Comparison of ENCODE assay signal across 18 mouse cellular contexts in genomic region chr11:115454822-115455221, GRCm38 (mm10). TPM values are rescaled to one million over a fixed set of nuclear protein-coding genes. Genes with fewer than 3 reads are reported as not detected.
A peak's percentile ranks its signal among the peaks of the same experiment; 100 is the strongest.
DNase-seq lines count a peak whose midpoint lies in the region; ATAC-seq and TF ChIP-seq lines count a peak whose summit lies in the region.
"Not testable (repeated sequence)": the region's sequence is repeated elsewhere in the genome, so short reads cannot be mapped to it uniquely, and the experiment has no call there.
"Had no signal": no experiment of that assay in that cellular context is flagged by ENCODE, and none has a peak within 500 bp of the region (broad histone marks: within the 10 kb centered on the region; RNA-seq: fewer than 3 reads in every experiment).

No protein-coding gene starts in this region.

- not testable (repeated sequence) for H3K36me3 ChIP-seq in ES-Bruce4 (ENCODE audit: control insufficient read depth, insufficient read depth, low read length, poor library complexity, severe bottlenecking); ES-E14 (ENCODE audit: control insufficient read depth, insufficient read depth, low read length, poor library complexity, severe bottlenecking); kidney, adult 2 months (ENCODE audit: control insufficient read depth, insufficient read depth, low read length); liver, embryonic 14.5 days (replicated peaks; ENCODE audit: control insufficient read depth, insufficient read depth, low read depth); stomach, postnatal 0 days (ENCODE audit: control insufficient read depth, insufficient read depth, low read length)

- TF ChIP-seq CTCF in ES-Bruce4 (IDR thresholded peaks at IDR 0.05; ENCODE audit: low read depth, low read length), result peak; percentile 21
- TF ChIP-seq CTCF in kidney, adult 2 months (conservative IDR thresholded peaks at IDR 0.05; ENCODE audit: insufficient read depth, insufficient read length, low read depth, low read length), result 0 out of 2 replicates have a peak, but pooled peaks have one; percentile 6
- TF ChIP-seq CTCF in liver, embryonic 14.5 days (IDR thresholded peaks at IDR 0.05; ENCODE audit: low read depth), result peak; percentile 28; the same call in 1 of the 2 replicates
- TF ChIP-seq CTCF in stomach, postnatal 0 days (IDR thresholded peaks at IDR 0.05; ENCODE audit: low read depth), result 0 out of 2 replicates have a peak, but pooled peaks have one; percentile 7

- H3K27ac ChIP-seq in ES-Bruce4 (ENCODE audit: insufficient read depth, low read length); ES-E14 (ENCODE audit: insufficient read depth, low read depth, low read length, poor library complexity, severe bottlenecking); kidney, adult 2 months (ENCODE audit: insufficient read depth, low read depth, low read length); liver, embryonic 14.5 days; stomach, postnatal 0 days (replicated peaks): not testable (repeated sequence)

- 90% methylated on average over 6 of the region's 6 CpGs for WGBS in kidney, adult 2 months
- 65% methylated on average over 6 of the region's 6 CpGs for WGBS in liver, embryonic 14.5 days (ENCODE audit: insufficient replicate concordance)
- 88% methylated on average over 6 of the region's 6 CpGs for whole genome bisulfite sequencing in stomach, postnatal 0 days

- H3K27me3 ChIP-seq in ES-Bruce4 (ENCODE audit: control insufficient read depth, insufficient read depth, low read length, poor library complexity, severe bottlenecking); kidney, adult 2 months (replicated peaks; ENCODE audit: control insufficient read depth, insufficient read depth, low read length); liver, embryonic 14.5 days (ENCODE audit: control insufficient read depth, insufficient read depth, low read length); stomach, postnatal 0 days (ENCODE audit: control insufficient read depth, insufficient read depth, low read length): not testable (repeated sequence)

- in situ Hi-C loops in ES-E14 (cut with MboI; ENCODE audit: low sequenced_read_pairs in 2 of 2, unreplicated experiment in 2 of 2), result not testable (repeated sequence)

- H3K4me3 ChIP-seq in ES-Bruce4 (ENCODE audit: low read depth, low read length); ES-E14 (ENCODE audit: insufficient read depth in 1 of 2, low read depth in 1 of 2, low read length in 2 of 2, poor library complexity in 1 of 2, severe bottlenecking in 1 of 2); kidney, adult 2 months (ENCODE audit: insufficient read depth, low read depth, low read length); liver, embryonic 14.5 days (ENCODE audit: insufficient read depth in 1 of 2, low read depth in 2 of 2, low read length in 2 of 2); stomach, postnatal 0 days (ENCODE audit: low read depth, low read length): not testable (repeated sequence)

- DNase-seq in CD4-positive, CD25-positive, alpha-beta regulatory T cell, adult 2 months (ENCODE audit: low read depth, low spot score), result peak; percentile 29
- not testable (repeated sequence) for DNase-seq in ES-E14 (ENCODE audit: low read depth, low spot score); kidney, adult 2 months; liver, embryonic 14.5 days (ENCODE audit: low read depth in 3 of 3, low spot score in 3 of 3); stomach, postnatal 0 days (ENCODE audit: low spot score)
- peak; percentile 76 for DNase-seq in R1 (ENCODE audit: low read depth, low spot score)
- peak; percentile 49 for DNase-seq in heart, adult 11 months

- not testable (repeated sequence) for H3K4me2 ChIP-seq in liver, embryonic 14.5 days (ENCODE audit: low read depth); stomach, postnatal 0 days (replicated peaks; ENCODE audit: low read depth)

- not testable (repeated sequence) for TF ChIP-seq POLR2A in ES-Bruce4 (IDR thresholded peaks at IDR 0.05; ENCODE audit: insufficient read depth, low read length); kidney, adult 2 months (IDR thresholded peaks at IDR 0.05; ENCODE audit: low read depth, low read length)

- not testable (repeated sequence) for H3K4me1 ChIP-seq in ES-Bruce4 (ENCODE audit: control insufficient read depth, insufficient read depth, low read length); ES-E14 (ENCODE audit: control insufficient read depth in 2 of 2, insufficient read depth in 2 of 2, low read length in 2 of 2, poor library complexity in 1 of 2); liver, embryonic 14.5 days (replicated peaks; ENCODE audit: control insufficient read depth in 2 of 2, insufficient read depth in 2 of 2, low read length in 1 of 2); stomach, postnatal 0 days (replicated peaks; ENCODE audit: control insufficient read depth, insufficient read depth)
- peaks cover 19% of the 10 kb centered on the region for H3K4me1 ChIP-seq in kidney, adult 2 months (ENCODE audit: control insufficient read depth, insufficient read depth, low read length)

- not testable (repeated sequence) for TF ChIP-seq EP300 in ES-Bruce4 (IDR thresholded peaks at IDR 0.05; ENCODE audit: insufficient read depth, low read depth, low read length); liver, embryonic 14.5 days (IDR thresholded peaks at IDR 0.05; ENCODE audit: low read depth); stomach, postnatal 0 days (optimal IDR thresholded peaks at IDR 0.05)

- not testable (repeated sequence) for ATAC-seq in liver, embryonic 14.5 days (ENCODE audit: insufficient read depth); stomach, postnatal 0 days (ENCODE audit: low FRiP score, low TSS enrichment)

- H3K9me3 ChIP-seq in ES-Bruce4 (replicated peaks; ENCODE audit: control insufficient read depth, insufficient read depth, low read length, poor library complexity, severe bottlenecking); ES-E14 (ENCODE audit: control insufficient read depth, insufficient read depth, low read depth, low read length); liver, embryonic 14.5 days (ENCODE audit: control insufficient read depth, low read length); stomach, postnatal 0 days (ENCODE audit: control insufficient read depth, low read length): not testable (repeated sequence)

- H3K9ac ChIP-seq in ES-Bruce4 (ENCODE audit: low read depth, poor library complexity, severe bottlenecking); ES-E14 (ENCODE audit: insufficient read depth, low read depth, low read length, poor library complexity, severe bottlenecking); liver, embryonic 14.5 days (replicated peaks); stomach, postnatal 0 days (ENCODE audit: low read length): not testable (repeated sequence)

TF ChIP-seq in ES-E14, 5 proteins besides CTCF, POLR2A, EP300 and RAD21:
- 0 out of 2 replicates have a peak, but pooled peaks have one; percentile 7 for TF ChIP-seq ZNF384 (IDR thresholded peaks at IDR 0.05; ENCODE audit: low read depth, low read length)

RNA-seq across cellular contexts. Expression of gene Slc16a5, which starts 7.5 kb away (rescaled TPM):
- polyA plus RNA-seq in ES-Bruce4 (2011; ENCODE audit: insufficient read depth, insufficient read length, low read depth, missing spikeins), result not detected in 2 replicates
- total RNA-seq in ES-E14 (2012; rRNA removed), result 1.1 and 1.6 TPM in 2 replicates
- polyA plus RNA-seq in kidney, adult 2 months (2012; rRNA removed), result 31.1 and 42.8 TPM in 2 replicates
- polyA plus RNA-seq in liver, embryonic 14.5 days (2012; rRNA removed), result 0.02 TPM in 2 replicates
- 0.05 TPM in 1 of 2 replicates, not detected in the other for polyA plus RNA-seq in liver, embryonic 14.5 days (2014; fragmentation: Nextera tagmentation; extraction: Ambion mirVana)
- 14.4 and 17.3 TPM in 2 replicates for polyA plus RNA-seq in stomach, postnatal 0 days (2015; fragmentation: Nextera tagmentation; extraction: Ambion mirVana)
- total RNA-seq: adrenal gland, adult 18-20 months; forebrain, postnatal 0 days had no signal
- polyA plus RNA-seq: cortical plate, adult 2 months; forebrain, embryonic 13.5 days; forebrain, embryonic 15.5 days had no signal

RNA-seq across cellular contexts. Expression of gene Trim80, which starts 14.5 kb away (rescaled TPM):
- not detected in 2 replicates for polyA plus RNA-seq in ES-Bruce4 (2011; ENCODE audit: insufficient read depth, insufficient read length, low read depth, missing spikeins)
- 0.31 and 0.58 TPM in 2 replicates for total RNA-seq in ES-E14 (2012; rRNA removed)
- 0.28 and 0.37 TPM in 2 replicates for polyA plus RNA-seq in kidney, adult 2 months (2012; rRNA removed)
- polyA plus RNA-seq in liver, embryonic 14.5 days (2012; rRNA removed), result 0.07 and 0.10 TPM in 2 replicates
- polyA plus RNA-seq in liver, embryonic 14.5 days (2014; fragmentation: Nextera tagmentation; extraction: Ambion mirVana), result 0.06 and 0.13 TPM in 2 replicates
- polyA plus RNA-seq in stomach, postnatal 0 days (2015; fragmentation: Nextera tagmentation; extraction: Ambion mirVana), result 0.10 and 0.13 TPM in 2 replicates
- total RNA-seq: adrenal gland, adult 8-10 months; adrenal gland, postnatal 14 days; forebrain, postnatal 0 days had no signal
- polyA plus RNA-seq: activated CD4-positive, CD25-positive, alpha-beta regulatory T cell, adult 4 months; cortical plate, adult 2 months; embryonic facial prominence, embryonic 12.5 days; forebrain, embryonic 13.5 days; forebrain, embryonic 15.5 days; forebrain, postnatal 0 days; Patski had no signal

RNA-seq across cellular contexts. Expression of gene Armc7, which starts 20.6 kb away (rescaled TPM):
- polyA plus RNA-seq in ES-Bruce4 (2011; ENCODE audit: insufficient read depth, insufficient read length, low read depth, missing spikeins), result 3.0 and 3.6 TPM in 2 replicates
- total RNA-seq in ES-E14 (2012; rRNA removed), result 4.8 and 5.0 TPM in 2 replicates
- polyA plus RNA-seq in kidney, adult 2 months (2012; rRNA removed), result 6.8 and 7.3 TPM in 2 replicates
- 2.1 and 2.2 TPM in 2 replicates for polyA plus RNA-seq in liver, embryonic 14.5 days (2012; rRNA removed)
- 2.0 and 2.2 TPM in 2 replicates for polyA plus RNA-seq in liver, embryonic 14.5 days (2014; fragmentation: Nextera tagmentation; extraction: Ambion mirVana)
- 6.3 and 6.5 TPM in 2 replicates for polyA plus RNA-seq in stomach, postnatal 0 days (2015; fragmentation: Nextera tagmentation; extraction: Ambion mirVana)

RNA-seq across cellular contexts. Expression of gene Kctd2, which starts 34.9 kb away (rescaled TPM):
- 22.9 and 26.4 TPM in 2 replicates for polyA plus RNA-seq in ES-Bruce4 (2011; ENCODE audit: insufficient read depth, insufficient read length, low read depth, missing spikeins)
- total RNA-seq in ES-E14 (2012; rRNA removed), result 14.0 and 19.5 TPM in 2 replicates
- 35.4 and 37.8 TPM in 2 replicates for polyA plus RNA-seq in kidney, adult 2 months (2012; rRNA removed)
- polyA plus RNA-seq in liver, embryonic 14.5 days (2012; rRNA removed), result 5.3 and 5.8 TPM in 2 replicates
- 5.2 and 5.6 TPM in 2 replicates for polyA plus RNA-seq in liver, embryonic 14.5 days (2014; fragmentation: Nextera tagmentation; extraction: Ambion mirVana)
- 11.6 and 13.0 TPM in 2 replicates for polyA plus RNA-seq in stomach, postnatal 0 days (2015; fragmentation: Nextera tagmentation; extraction: Ambion mirVana)

RNA-seq across cellular contexts. Expression of gene Atp5h, which starts 35.1 kb away (rescaled TPM):
- 340 and 358 TPM in 2 replicates for polyA plus RNA-seq in ES-Bruce4 (2011; ENCODE audit: insufficient read depth, insufficient read length, low read depth, missing spikeins)
- 275 and 342 TPM in 2 replicates for total RNA-seq in ES-E14 (2012; rRNA removed)
- polyA plus RNA-seq in kidney, adult 2 months (2012; rRNA removed), result 296 and 478 TPM in 2 replicates
- polyA plus RNA-seq in liver, embryonic 14.5 days (2012; rRNA removed), result 212 and 334 TPM in 2 replicates
- 616 and 620 TPM in 2 replicates for polyA plus RNA-seq in liver, embryonic 14.5 days (2014; fragmentation: Nextera tagmentation; extraction: Ambion mirVana)
- polyA plus RNA-seq in stomach, postnatal 0 days (2015; fragmentation: Nextera tagmentation; extraction: Ambion mirVana), result 883 and 916 TPM in 2 replicates

Comparison
In these comparisons a context has a peak if more than half of its experiments do, and no peak if none do; other contexts are left out.
1. RNA of gene Slc16a5, which starts 7.5 kb away (polyA plus RNA-seq): 31.1 to 42.8 TPM in kidney, adult 2 months and 14.4 to 17.3 TPM in stomach, postnatal 0 days; not detected in ES-Bruce4 and 0.02 to 0.05 TPM in liver, embryonic 14.5 days; every median in the first group is over 10 times any median in the second.
2. Peak in every context shown above with its lines, with median percentiles within 50 percentile points of each other: CTCF ChIP-seq.